Mouse (Mus musculus) bone marrow, adult 2 months (tissue): ENCODE results near the gene Slc25a5. TPM values are rescaled to one million over a fixed set of nuclear protein-coding genes. Genes with fewer than 3 reads are reported as not detected.

Source experiments
- H3K27ac ChIP-seq: fragments of 200-500 bp; 2 replicates; pipeline ENCODE4 v1.5.1; 2012; ENCODE audit warnings: low read depth, mild to moderate bottlenecking, control low read depth, inconsistent platforms, low read length; ENCODE audit not compliant: control insufficient read depth, poor library complexity, insufficient read depth
- H3K4me1 ChIP-seq: fragments of 200-500 bp; 2 replicates; pipeline ENCODE4 v1.6.1; 2011; ENCODE audit warnings: low read length; ENCODE audit not compliant: control insufficient read depth, insufficient read depth
- H3K4me3 ChIP-seq: fragments of 200-500 bp; replicated peaks from 2 replicates; pipeline ENCODE3; 2011; ENCODE audit warnings: mild to moderate bottlenecking, low read depth, low read length, control low read depth; ENCODE audit not compliant: control insufficient read depth
- CTCF ChIP-seq: fragments of 200-500 bp; IDR thresholded peaks from 2 replicates; pipeline ENCODE4 v1.5.1; 2011; ENCODE audit warnings: low read length, control low read depth; ENCODE audit not compliant: control insufficient read depth, insufficient read depth
- POLR2A ChIP-seq: fragments of 200-500 bp; IDR thresholded peaks from 2 replicates; pipeline ENCODE4 v1.6.1; 2011; ENCODE audit warnings: low read depth, mild to moderate bottlenecking, control low read depth, low read length, borderline replicate concordance; ENCODE audit not compliant: control insufficient read depth
- WGBS: fragments of 180-500 bp; shearing (Covaris S2); methylation state at CpG from one replicate; pipeline ENCODE4 v1.1.7; 2018; 5-methylcytosine and 5-hydroxymethylcytosine counted together
- polyA plus RNA-seq: library from polyadenylated mRNA; stranded (reverse); fragments of >200 nt; gene quantifications from 2 replicates; pipeline ENCODE4 v1.2.4, GENCODE M21; 2011; ENCODE audit warnings: low replicate concordance; ENCODE audit not compliant: missing spikeins, insufficient read depth, insufficient read length

Slc25a5 gene
- polyA plus RNA-seq = 102 and 183 TPM in 2 replicates

- H3K4me1 ChIP-seq = no peaks in the 10 kb centered on the region; the same call in 1 of the 2 replicates
- peak within 1 kb of the TSS; percentile 95 for H3K27ac ChIP-seq
- peak within 1 kb of the TSS; percentile 91 for H3K4me3 ChIP-seq
- WGBS = 13% methylated on average over 41 of the region's 41 CpGs
- peak; percentile 83; the same call in 1 of the 2 replicates for TF ChIP-seq POLR2A
- TF ChIP-seq CTCF = no peak
Observed at GRCm38 (mm10) chrX:36795424-36796162, at the start of gene Slc25a5. Gene Slc25a5, plus strand, starts transcription at chrX:36795651.

DNA sequence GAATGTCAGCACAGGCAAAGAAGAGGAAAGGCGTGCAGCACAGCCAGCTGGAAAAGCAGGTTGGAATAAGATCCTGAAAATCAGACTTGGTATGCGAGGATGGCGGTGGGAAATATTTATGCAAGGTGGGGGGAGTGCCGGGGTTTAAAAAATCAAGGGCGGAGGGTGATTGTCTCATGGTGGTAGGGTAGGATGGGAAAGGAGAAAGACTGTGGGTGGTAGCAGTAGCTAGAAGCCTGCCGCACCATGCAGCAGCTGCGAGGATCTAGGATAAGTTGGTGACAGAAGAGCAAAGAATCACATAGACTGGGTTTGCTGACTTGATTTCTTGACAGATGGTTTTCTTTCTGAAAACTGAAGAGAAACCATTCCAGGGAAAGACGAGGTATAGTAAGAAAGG lies 48.7 kb upstream of the Slc25a5 start:
- H3K27ac ChIP-seq = no peak overlapping the region
- WGBS = 87% methylated on average over 8 of the region's 8 CpGs
- no peaks in the 10 kb centered on the region; the same call in 1 of the 2 replicates for H3K4me1 ChIP-seq
- TF ChIP-seq POLR2A (no peak), CTCF (no peak)
- H3K4me3 ChIP-seq = no peak overlapping the region

- WGBS = 86% methylated on average over 3 of the region's 3 CpGs
- Histone ChIP-seq H3K4me1 (no peaks in the 10 kb centered on the region; the same call in 1 of the 2 replicates), H3K4me3 (no peak overlapping the region), H3K27ac (no peak overlapping the region)
- TF ChIP-seq POLR2A = no peak
Observed at GRCm38 (mm10) chrX:36748573-36748972, 46.9 kb upstream of the Slc25a5 start.

- Histone ChIP-seq H3K27ac (no peak overlapping the region), H3K4me3 (no peak overlapping the region), H3K4me1 (no peaks in the 10 kb centered on the region; the same call in 1 of the 2 replicates)
- no peak for TF ChIP-seq CTCF
- no peak for TF ChIP-seq POLR2A
- 48% methylated on average over 6 of the region's 6 CpGs for WGBS
Observed at GRCm38 (mm10) chrX:36749281-36749785, 46.1 kb upstream of the Slc25a5 start.

GRCm38 (mm10) chrX:36750591-36750990 lies 44.9 kb upstream of the Slc25a5 start:
- WGBS = 87% methylated on average over 1 of the region's 1 CpGs
- Histone ChIP-seq H3K27ac (no peak overlapping the region), H3K4me1 (no peaks in the 10 kb centered on the region), H3K4me3 (no peak overlapping the region)
- TF ChIP-seq POLR2A = no peak
- no peak for TF ChIP-seq CTCF

DNA sequence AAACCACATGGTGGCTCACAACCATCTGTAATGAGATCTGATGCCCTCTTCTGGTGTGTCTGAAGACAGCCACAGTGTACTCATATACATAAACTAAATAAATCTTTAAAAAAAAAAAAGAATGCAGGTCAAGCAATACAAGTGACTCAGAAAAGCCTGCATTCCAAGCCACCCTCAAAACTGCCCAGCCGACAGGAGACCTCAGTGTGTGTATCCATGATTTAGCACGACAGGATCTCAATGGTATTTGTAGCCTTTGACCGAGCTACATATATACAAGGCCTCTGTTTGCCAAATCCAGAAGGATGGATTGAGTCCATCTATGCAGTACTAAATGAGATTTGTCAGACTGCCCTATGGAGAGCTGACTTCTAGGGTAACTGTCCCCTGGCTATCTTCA lies 42.9 kb upstream of the Slc25a5 start:
- TF ChIP-seq CTCF (no peak), POLR2A (no peak)
- no peak overlapping the region for H3K27ac ChIP-seq
- H3K4me1 ChIP-seq = no peaks in the 10 kb centered on the region
- WGBS = 92% methylated on average over 3 of the region's 3 CpGs
- H3K4me3 ChIP-seq = no peak overlapping the region

- no peak overlapping the region for H3K27ac ChIP-seq
- 74% methylated on average over 7 of the region's 7 CpGs for WGBS
Observed at GRCm38 (mm10) chrX:36757796-36758472, 37.5 kb upstream of the Slc25a5 start.

DNA sequence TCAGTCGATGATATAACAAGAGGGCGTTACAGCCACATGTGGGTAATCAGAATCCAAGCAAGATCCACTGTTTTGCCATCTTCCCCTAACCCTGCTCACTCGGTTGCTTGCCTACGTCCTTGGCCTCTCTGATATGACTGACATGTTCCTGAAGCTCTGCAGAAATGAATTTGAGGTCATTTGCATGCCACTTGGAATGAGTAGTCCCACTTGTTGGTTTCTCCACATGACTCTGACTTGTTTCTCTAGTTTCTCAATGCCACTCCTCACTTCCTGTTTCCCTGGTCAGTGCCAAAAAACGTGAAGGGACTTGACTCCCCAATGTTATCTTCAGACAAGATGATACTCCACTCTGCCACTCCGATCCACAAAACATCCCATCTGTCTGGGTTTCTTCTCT lies 36.9 kb upstream of the Slc25a5 start:
- no peak for TF ChIP-seq CTCF
- no peak for TF ChIP-seq POLR2A
- Histone ChIP-seq H3K27ac (no peak overlapping the region), H3K4me1 (no peaks in the 10 kb centered on the region; the same call in 1 of the 2 replicates), H3K4me3 (no peak overlapping the region)
- WGBS = 44% methylated on average over 6 of the region's 6 CpGs

More at GRCm38 (mm10) chrX:36757796-36758472, 37.5 kb upstream of the Slc25a5 start:
- TF ChIP-seq CTCF (no peak), POLR2A (no peak)
- H3K4me3 ChIP-seq = no peak overlapping the region
- H3K4me1 ChIP-seq = no peaks in the 10 kb centered on the region; the same call in 1 of the 2 replicates
